Mouse (Mus musculus) G1E (cell line): ENCODE data around the gene Mthfr. TPM values are rescaled to one million over a fixed set of nuclear protein-coding genes. Genes with fewer than 3 reads are reported as not detected.

Experiments used
- ATAC-seq: 2 replicates; pipeline ENCODE4 v1.8.0; 2016; ENCODE audit warnings: mild to moderate bottlenecking; ENCODE audit not compliant: insufficient number of reproducible peaks, poor library complexity, low FRiP score, severe bottlenecking; ENCODE audit errors: extremely low read depth
- DNase-seq: peaks from one replicate; pipeline ENCODE4 v3.0.0; 2012; ENCODE audit warnings: low spot score
- H3K27me3 ChIP-seq: 2 replicates; pipeline ENCODE4 v1.6.1; 2012; ENCODE audit warnings: mild to moderate bottlenecking, low read length, inconsistent platforms; ENCODE audit not compliant: insufficient read depth
- H3K36me3 ChIP-seq: replicated peaks from 2 replicates; pipeline ENCODE3; 2012; ENCODE audit warnings: mild to moderate bottlenecking, inconsistent platforms
- H3K4me1 ChIP-seq: 2 replicates; pipeline ENCODE4 v1.6.1; 2012; ENCODE audit warnings: low read depth, low read length, inconsistent platforms, mixed read lengths; ENCODE audit not compliant: insufficient read depth
- H3K4me3 ChIP-seq: 2 replicates; pipeline ENCODE4 v1.5.1; 2012; ENCODE audit warnings: low read depth, mild to moderate bottlenecking, inconsistent platforms, low read length, moderate library complexity, mixed read lengths
- H3K9me3 ChIP-seq: replicated peaks from 2 replicates; pipeline ENCODE4 v1.6.1; 2012; ENCODE audit warnings: inconsistent platforms
- CTCF ChIP-seq: IDR thresholded peaks from 2 replicates; pipeline ENCODE4 v1.5.1; 2012; ENCODE audit warnings: low read depth, low read length, inconsistent platforms, mixed read lengths
- GATA1 ChIP-seq: IDR thresholded peaks from 2 replicates; pipeline ENCODE4 v1.6.1; 2012; ENCODE audit warnings: borderline replicate concordance, low read length, inconsistent platforms, mixed read lengths
- GATA2 ChIP-seq: IDR thresholded peaks from 2 replicates; pipeline ENCODE4 v1.6.1; 2012; ENCODE audit warnings: low read depth, low read length, inconsistent platforms, borderline replicate concordance
- POLR2AphosphoS5 ChIP-seq: IDR thresholded peaks from 2 replicates; pipeline ENCODE4 v1.6.1; 2012; ENCODE audit warnings: low read depth, low read length, inconsistent platforms; ENCODE audit not compliant: insufficient replicate concordance
- TAL1 ChIP-seq: conservative IDR thresholded peaks from 2 replicates; pipeline ENCODE4 v1.6.1; 2012; ENCODE audit warnings: low read depth, low read length, inconsistent platforms, mixed read lengths
- polyA plus RNA-seq: library from polyadenylated mRNA; stranded (reverse); fragments of >175 nt; gene quantifications from 2 replicates; pipeline ENCODE4 v1.2.3, GENCODE M21; 2012
- total RNA-seq, 2 experiments: library from RNA; stranded (forward) in 1 of 2; stranded (reverse) in 1 of 2; fragments of 200-1000 nt in 1 of 2; fragments of >200 nt in 1 of 2; fragmentation: Nextera tagmentation in 1 of 2; gene quantifications; 2 replicates each; pipeline ENCODE4 v1.2.3; 2014 to 2017

Gene Mthfr
- total and polyA plus RNA-seq, 3 experiments = 7.3 to 12.5 (median 9.2) TPM

GRCm38 (mm10) chr4:148084261-148084714, 45.4 kb downstream of the Mthfr start:
- Histone ChIP-seq H3K27me3 (no peaks in the 10 kb centered on the region), H3K36me3 (peaks cover 57% of the 10 kb centered on the region), H3K4me3 (peak overlapping the region; percentile 33; the same call in 1 of the 2 replicates), H3K4me1 (peaks cover 49% of the 10 kb centered on the region), H3K9me3 (no peaks in the 10 kb centered on the region)
- DNase-seq (no peak), ATAC-seq (no peak)
- TF ChIP-seq GATA1 (no peak), POLR2AphosphoS5 (no peak), TAL1 (no peak), GATA2 (no peak), CTCF (no peak)

- DNase-seq (no peak), ATAC-seq (no peak)
- H3K27me3 ChIP-seq = no peaks in the 10 kb centered on the region
- no peaks in the 10 kb centered on the region for H3K9me3 ChIP-seq
- H3K4me1 ChIP-seq = peaks cover 49% of the 10 kb centered on the region
- TF ChIP-seq POLR2AphosphoS5 (no peak), TAL1 (no peak), CTCF (no peak), GATA1 (no peak), GATA2 (no peak)
- no peak overlapping the region for H3K4me3 ChIP-seq
- H3K36me3 ChIP-seq = peaks cover 47% of the 10 kb centered on the region
Observed at GRCm38 (mm10) chr4:148085131-148085906, 46.4 kb downstream of the Mthfr start.

DNA sequence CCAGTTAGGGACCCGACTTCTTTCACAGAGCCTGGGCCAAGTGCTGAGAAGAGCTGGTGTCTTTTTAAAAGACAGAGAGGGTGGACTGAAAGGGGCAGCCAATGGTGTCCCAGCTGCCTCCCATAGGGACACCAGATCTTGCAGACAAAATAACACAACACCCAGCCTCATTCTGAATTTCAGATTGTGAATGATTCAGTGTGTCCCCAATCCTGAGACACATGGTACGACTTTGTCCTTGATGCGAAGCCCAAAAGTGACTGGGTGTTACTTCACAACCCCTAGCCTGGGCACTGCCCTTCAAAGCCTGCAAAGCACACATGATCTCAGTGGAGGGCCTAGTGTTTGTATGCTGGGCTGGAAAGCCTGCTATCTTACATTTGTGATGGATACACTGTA, 47.0 kb downstream of the Mthfr start:
- peaks cover 41% of the 10 kb centered on the region for H3K36me3 ChIP-seq
- no peaks in the 10 kb centered on the region for H3K9me3 ChIP-seq
- ATAC-seq = no peak
- no peak overlapping the region for H3K4me3 ChIP-seq
- no peak for DNase-seq
- no peak for TF ChIP-seq POLR2AphosphoS5
- TF ChIP-seq TAL1 = no peak
- no peak for TF ChIP-seq GATA1
- no peak for TF ChIP-seq CTCF
- no peak for TF ChIP-seq GATA2
- no peaks in the 10 kb centered on the region for H3K27me3 ChIP-seq
- peaks cover 49% of the 10 kb centered on the region for H3K4me1 ChIP-seq

DNA sequence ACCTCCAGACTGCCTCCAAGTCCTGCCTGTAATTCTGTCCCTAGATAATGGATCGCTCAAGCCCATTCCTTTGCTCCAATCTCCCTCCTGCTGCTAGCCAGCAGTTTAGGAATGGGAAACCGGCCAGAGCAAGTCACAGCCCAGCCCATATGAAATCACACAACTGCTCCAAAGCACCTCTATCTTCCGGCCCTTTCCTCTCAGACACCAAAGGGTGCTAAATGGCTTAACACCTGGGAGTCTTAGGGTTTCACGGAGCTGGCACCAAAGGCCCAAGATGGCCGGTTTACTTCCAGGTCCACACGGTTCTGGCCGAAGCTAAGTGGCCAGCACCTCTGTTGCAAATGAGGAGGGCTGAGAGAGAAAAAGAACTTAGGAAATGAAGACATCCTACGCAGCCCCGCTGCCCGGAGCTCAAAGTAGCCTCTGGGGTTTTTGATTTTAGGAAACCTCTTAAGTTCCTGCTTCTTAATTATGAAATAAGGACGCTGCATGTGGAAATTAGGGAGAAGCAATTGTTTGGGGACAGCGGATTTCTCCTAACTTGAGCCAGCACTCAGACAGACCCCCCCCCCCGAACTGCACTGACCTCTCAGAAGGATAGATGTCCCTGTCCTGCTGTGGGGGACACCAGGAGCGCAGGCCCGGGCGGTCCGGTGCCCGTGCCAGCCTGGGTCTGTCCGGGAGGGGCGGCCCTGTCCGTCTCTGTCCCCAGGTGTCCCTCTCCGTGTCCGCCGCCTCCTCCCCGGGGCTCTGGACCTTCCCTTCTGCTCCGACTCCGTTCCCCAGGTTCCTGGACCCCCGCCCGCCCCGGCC, 48.4 kb downstream of the Mthfr start:
- Histone ChIP-seq H3K4me1 (peaks cover 49% of the 10 kb centered on the region), H3K36me3 (peaks cover 27% of the 10 kb centered on the region), H3K27me3 (no peaks in the 10 kb centered on the region), H3K4me3 (peak overlapping the region; percentile 88), H3K9me3 (no peaks in the 10 kb centered on the region)
- DNase-seq = peak; percentile 45
- TF ChIP-seq TAL1 (no peak), CTCF (no peak), GATA2 (no peak), GATA1 (no peak), POLR2AphosphoS5 (no peak)
- no peak for ATAC-seq

GRCm38 (mm10) chr4:148087907-148088527, 49.1 kb downstream of the Mthfr start, which contains the start of gene Agtrap:
Gene Agtrap, minus strand, starts transcription at chr4:148088031.
- H3K27me3 ChIP-seq = no peaks in the 10 kb centered on the region
- H3K4me3 ChIP-seq = peak within 1 kb of the TSS; percentile 88
- DNase-seq = peak; percentile 88
- no peaks in the 10 kb centered on the region for H3K9me3 ChIP-seq
- peak; percentile 90 for ATAC-seq
- peaks cover 24% of the 10 kb centered on the region for H3K36me3 ChIP-seq
- TF ChIP-seq CTCF (no peak), GATA1 (no peak), TAL1 (no peak), GATA2 (no peak), POLR2AphosphoS5 (no peak)
- peaks cover 49% of the 10 kb centered on the region for H3K4me1 ChIP-seq
